Mouse (Mus musculus) monocyte, adult 2 months (primary cell): ENCODE data around the gene Entpd1.

Experiments used
- DNase-seq, 2 experiments: peaks; one replicate each; pipeline ENCODE4 v3.0.0; 2022; ENCODE audit warnings: low spot score in 2 of 2, low read depth in 1 of 2

Entpd1 gene

DNA sequence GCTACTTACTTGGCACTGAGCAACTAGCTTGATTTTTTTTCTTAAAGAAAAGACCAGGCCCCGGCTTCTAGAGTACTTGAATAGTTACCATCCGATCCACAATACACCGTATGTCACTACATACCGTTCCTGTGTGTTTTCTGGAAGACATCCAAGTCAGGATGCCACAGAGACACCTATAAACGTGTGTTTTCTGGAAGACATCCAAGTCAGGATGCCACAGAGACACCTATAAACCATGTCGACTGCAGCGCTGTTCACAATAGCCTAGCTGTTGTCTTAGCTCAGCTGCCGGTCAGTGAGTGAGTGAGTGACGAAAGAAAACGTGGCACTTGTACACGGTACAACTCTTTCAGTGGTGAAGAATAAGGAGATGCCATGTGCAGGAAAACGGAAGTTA lies 13.8 kb downstream of the Entpd1 start:
- DNase-seq, result no peak

DNA sequence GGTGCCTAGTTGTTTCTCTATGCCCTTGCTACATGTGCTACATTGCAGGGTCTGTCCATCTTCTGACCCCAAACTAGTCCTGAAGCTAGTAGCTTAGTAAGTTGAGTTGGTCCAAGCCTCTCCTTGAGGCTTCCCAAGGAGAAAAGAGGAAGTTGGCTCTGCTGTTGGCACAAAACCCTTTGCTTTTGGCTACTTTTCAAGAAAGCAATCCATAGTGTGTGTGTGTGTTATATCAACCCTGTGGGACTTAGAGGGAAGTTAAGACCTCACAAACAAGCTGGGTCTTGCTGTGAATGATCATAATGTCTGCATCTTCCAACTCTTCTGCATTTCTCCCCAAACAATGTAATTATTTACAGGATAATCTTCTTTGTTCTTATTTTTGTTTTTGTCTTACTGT lies 16.8 kb downstream of the Entpd1 start:
- no peak for DNase-seq

DNA sequence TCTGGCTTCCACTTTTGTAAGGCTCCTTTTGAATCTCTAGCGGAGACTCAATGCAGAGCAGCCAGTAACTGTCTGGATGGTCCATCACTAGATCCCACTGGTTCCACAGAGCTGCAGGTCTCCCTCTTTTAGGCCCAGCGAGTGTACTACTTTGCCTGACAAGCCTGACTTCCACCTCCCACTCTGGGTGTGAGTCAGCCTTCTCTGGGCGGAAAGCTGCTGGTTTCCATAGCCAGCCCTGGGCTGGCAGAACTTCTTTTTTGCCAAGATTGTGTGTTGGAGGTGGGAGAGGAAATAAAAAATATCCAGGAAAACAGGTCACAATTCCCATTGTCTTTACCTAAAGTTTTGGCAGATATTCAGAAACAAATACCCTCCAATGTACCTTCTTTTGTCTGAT lies 17.9 kb downstream of the Entpd1 start:
- DNase-seq, result no peak

- peak in 1 of 2 experiments; percentile 46 for DNase-seq
Measured at GRCm38 (mm10) chr19:40630606-40631005, 18.4 kb downstream of the Entpd1 start.

- DNase-seq, result no peak
Measured at GRCm38 (mm10) chr19:40632193-40632592, 20.0 kb downstream of the Entpd1 start.

- no peak for DNase-seq
Measured at GRCm38 (mm10) chr19:40632668-40633067, 20.5 kb downstream of the Entpd1 start.

- DNase-seq, result no peak
Measured at GRCm38 (mm10) chr19:40633144-40633543, 21.0 kb downstream of the Entpd1 start.

DNA sequence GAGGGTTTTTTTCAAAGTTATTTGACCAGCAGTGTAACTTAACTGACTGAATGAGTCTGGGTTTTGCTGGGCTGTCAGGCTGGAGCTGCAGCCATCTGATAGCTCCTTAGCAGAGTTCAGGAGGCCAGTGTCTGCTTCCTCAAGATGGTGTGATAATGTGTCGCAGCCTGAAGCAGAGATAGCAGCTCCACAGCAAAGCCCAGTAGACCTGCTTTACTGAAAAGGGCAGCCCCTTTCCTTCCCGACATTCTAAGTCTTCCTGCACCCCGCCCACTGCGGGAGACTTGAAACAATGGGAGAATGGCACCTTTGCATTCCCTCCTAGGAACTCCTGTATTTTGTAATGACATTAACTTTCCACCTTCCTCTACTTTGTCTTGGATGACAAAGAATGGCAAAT lies 24.9 kb downstream of the Entpd1 start:
- DNase-seq, result no peak

DNA sequence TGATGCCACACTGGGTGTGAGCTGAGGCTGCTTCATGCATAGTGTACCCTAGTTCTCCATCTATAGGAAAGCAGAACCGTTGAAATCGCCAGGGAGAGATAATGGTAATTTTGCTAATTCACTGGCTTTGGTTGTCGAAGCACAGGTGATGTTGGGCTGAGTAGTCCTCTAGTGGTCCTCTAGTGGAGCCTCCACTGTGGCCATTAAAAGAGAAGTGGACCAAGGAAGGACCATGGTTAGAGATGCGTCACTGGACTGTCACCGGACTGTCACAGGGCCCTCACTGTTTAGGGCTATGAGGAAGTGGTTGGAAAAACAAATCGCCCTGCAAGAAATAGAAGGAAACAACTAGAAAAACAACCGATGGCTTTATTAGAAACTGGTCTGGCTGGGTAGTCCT lies 25.4 kb downstream of the Entpd1 start:
- peak; percentile 57 to 70 for DNase-seq

GRCm38 (mm10) chr19:40638582-40638981 lies 26.4 kb downstream of the Entpd1 start:
- DNase-seq, result no peak

DNA sequence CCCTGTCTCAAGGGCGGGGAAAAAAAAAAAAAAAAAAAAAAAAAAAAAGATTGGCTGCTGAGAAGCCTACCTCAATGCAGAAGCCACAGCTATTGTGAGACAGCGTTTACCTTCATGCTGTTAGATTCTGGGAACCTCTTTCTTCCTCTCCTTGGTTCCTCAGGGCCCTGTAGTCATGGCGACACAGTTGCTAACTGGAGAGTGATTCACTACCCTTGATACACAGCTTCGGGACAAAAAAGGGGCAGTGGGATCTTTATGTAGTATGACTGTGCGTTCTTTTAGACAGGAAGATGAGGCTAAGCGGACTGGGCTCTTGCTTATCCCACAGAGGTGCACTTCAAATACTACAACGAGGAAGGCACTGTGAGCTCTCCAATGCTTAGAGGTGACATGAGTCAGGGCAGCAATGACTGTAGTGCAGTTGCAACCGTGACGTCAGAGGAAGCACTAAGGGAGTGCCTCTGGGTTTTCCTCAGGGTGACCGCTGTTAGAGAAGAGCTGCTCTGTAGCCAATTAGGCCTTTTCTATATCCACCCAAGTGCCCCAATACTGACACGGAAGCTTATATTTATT lies 27.7 kb downstream of the Entpd1 start:
- no peak for DNase-seq

DNA sequence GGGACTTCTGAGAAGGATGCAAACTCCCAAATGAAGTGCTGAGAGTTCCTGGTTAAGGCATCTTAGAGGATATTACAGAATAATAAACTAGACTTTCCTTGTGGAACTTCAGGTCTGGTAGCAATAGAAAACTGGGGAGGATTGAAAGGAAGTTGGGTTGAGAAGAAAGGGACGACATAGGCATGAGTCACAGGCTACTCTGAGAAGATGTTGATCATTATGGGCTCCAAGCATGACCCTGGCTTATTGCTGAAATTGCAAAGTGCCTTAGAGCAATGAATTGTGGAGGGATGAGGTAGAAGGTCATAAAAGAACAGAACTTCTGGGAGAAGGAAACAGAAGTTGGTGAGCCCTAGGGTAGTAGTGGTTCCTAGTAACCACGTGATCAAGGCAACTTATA lies 28.6 kb downstream of the Entpd1 start:
- no peak for DNase-seq

DNA sequence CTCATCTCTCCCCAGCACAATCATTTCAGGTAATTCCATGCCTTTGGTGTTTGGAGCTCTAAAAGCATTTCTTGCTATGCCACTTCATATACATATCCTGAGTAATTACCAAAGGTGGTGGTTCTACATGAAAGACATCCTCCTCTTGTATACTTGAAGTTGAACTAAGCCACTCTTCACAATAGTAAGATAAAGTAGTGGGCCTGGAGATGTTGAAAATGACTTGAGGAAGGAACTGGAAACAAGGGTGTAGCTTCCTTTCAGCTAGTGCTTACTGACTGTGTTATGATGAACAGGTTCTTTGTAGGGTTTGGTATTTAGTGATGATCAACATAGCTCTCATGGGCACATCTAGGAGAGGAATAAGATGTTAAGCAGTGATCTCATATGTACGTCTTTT lies 31.7 kb downstream of the Entpd1 start:
- DNase-seq, result no peak

GRCm38 (mm10) chr19:40646379-40646778 lies 34.2 kb downstream of the Entpd1 start:
- DNase-seq, result no peak

DNA sequence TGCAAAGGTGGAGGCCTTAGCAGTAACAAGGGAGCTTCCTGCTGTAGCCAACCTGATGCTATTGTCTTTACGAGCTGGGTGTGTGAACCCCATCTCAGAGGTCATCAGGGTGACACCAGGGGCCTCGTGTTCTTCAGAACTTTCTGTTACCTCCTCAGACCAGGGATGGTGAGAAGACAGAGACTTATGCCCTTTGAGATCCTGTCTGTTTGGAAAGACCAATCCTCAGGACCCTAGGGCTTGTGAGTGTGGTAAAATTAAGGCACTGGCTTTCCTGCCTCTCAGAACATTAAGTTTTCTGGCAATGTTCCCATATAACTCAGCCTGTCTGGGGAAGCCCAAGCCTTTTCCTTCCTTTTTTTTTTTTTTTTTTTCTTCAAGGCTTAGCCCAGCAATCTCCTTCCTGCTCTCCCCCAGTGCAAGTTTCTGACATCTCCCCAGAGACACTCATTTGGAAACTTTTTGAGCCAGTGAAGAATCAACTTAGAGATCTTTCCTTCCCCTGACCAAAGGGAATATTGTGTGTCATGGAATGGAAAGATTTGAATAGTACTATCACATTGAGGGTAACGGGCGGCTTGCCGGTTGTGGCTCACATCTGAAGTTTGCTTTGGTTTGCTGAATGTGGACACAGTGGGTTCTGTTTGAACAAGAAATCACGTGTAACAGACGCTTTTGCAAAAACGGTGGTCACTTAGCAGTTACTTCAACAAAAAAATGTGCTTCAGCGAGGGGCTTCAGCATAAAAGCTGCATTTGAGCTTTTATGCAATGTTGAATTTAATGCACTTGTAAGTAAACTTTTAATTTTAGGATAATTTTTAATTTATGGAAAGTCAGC lies 35.4 kb downstream of the Entpd1 start:
- no peak for DNase-seq

DNA sequence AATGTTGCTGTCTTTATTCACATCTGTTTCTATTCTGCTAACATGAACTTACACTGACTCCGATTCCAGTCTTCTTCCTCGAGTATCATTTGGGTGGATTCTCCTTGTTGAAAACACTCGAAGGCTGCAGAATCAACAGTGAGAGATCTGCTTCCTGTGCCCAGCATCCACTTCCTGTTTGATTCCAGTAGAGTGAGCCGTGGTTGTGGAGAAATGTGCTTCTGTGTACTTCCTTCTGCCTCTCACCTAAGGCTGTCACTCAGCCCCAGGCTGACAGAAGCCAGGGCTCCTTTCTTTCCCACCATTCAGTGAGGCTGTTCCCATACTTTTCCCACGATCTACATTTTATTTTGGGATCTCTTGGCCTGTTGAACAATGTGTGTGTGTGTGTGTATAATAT lies 37.9 kb downstream of the Entpd1 start:
- DNase-seq, result no peak

GRCm38 (mm10) chr19:40656207-40656606 lies 44.0 kb downstream of the Entpd1 start:
- no peak for DNase-seq

GRCm38 (mm10) chr19:40658281-40658680 lies 46.1 kb downstream of the Entpd1 start:
- DNase-seq, result no peak

- DNase-seq, result no peak
Measured at GRCm38 (mm10) chr19:40658935-40659334, 46.8 kb downstream of the Entpd1 start.

GRCm38 (mm10) chr19:40659651-40660478 lies 47.7 kb downstream of the Entpd1 start:
- DNase-seq, result no peak

DNA sequence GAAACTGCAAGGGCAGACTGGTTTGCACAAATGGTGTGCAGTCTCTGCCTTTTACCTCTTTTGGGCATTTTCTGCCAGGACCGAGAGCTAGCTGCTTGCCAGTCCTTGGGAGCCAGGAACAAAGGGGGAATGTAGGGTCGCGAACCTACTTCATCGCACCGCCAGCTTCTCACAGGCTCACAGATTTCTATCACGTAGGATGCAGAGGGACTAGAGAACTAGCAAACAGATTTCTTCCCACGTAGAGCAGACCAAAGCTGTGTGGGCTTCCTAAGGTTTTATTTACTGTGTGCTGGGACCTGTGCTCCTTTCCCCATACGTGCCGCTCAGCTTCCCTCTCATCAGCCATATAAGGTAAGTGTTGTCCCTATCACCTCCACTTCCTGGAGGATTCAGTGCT lies 48.3 kb downstream of the Entpd1 start:
- DNase-seq, result no peak

DNA sequence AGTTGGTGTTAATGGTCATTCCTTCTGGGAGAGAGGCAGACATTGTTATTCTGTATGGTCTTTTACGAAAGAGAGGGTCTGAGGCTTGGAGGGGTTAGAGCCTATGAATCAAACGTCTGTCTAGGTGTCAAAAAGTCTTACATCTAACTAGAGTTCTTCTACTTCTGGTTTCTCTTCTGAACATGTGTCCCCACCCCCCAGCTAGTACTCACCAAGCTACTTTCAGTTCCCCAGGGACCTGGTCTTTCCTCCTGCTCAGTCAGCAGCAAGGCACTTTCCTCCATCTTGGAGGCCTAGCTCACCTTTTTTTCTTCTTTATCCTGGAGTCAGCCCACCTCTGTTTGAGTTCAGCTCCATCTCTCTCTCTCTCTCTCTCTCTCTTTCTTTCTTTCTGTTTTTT lies 48.9 kb downstream of the Entpd1 start:
- DNase-seq, result peak; percentile 50 to 55
